Mouse (Mus musculus) ovary, postnatal 14 days (tissue): ENCODE data around the gene Gm26920.

Experiments
- DNase-seq: peaks from one replicate; pipeline ENCODE4 v3.0.0; 2022; ENCODE audit warnings: low spot score

Gene Gm26920

GRCm38 (mm10) chr7:30053591-30053990, 36.6 kb downstream of the Gm26920 start:
- DNase-seq, result no peak

GRCm38 (mm10) chr7:30050882-30051548, 39.2 kb downstream of the Gm26920 start, which contains the start of gene Zfp14:
Zfp14 (minus strand) TSS chr7:30051380.
- peak; percentile 77 for DNase-seq

DNA sequence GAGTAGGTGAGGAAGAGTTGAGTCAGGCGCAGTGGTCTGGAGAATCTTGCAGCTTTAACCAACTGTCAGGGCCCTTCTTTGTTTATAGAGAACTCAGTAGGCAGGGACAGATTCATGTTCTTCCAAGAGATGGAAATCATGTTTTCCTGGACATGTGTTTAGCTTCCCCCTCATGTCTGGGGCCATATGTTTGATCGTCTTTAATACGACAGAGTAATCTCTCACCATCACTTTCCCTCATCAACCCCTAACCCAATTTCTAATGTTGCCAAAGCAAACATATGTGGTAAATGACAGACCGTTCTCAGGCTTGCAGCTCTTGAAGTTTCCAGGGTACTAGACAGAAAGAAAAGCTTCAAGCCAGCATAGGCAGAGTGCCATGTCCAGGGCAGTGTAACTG, 42.1 kb downstream of the Gm26920 start:
- DNase-seq, result no peak

- no peak for DNase-seq
Measured at GRCm38 (mm10) chr7:30044354-30044753, 45.9 kb downstream of the Gm26920 start.

DNA sequence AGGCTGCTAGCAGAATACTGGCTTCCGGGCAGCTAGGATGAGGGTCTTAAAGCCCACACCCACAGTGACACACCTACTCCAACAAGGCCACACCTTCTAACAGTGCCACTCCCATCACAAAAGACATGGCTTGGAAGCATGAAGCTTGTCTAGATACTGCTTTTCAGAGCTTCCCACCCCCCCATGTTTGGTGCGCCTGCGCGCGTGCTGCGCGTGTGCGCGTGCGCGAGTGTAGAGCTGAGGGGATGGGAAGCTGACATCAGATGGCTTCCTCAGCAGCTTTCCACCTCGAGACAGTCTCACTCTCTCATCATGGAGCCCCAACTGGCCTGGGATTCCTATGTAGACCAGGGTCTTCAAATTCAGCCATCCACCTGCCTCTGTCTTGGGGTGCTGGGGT, 55.9 kb downstream of the Gm26920 start:
- DNase-seq, result no peak

GRCm38 (mm10) chr7:30031379-30031778, 58.8 kb downstream of the Gm26920 start:
- DNase-seq, result no peak

DNA sequence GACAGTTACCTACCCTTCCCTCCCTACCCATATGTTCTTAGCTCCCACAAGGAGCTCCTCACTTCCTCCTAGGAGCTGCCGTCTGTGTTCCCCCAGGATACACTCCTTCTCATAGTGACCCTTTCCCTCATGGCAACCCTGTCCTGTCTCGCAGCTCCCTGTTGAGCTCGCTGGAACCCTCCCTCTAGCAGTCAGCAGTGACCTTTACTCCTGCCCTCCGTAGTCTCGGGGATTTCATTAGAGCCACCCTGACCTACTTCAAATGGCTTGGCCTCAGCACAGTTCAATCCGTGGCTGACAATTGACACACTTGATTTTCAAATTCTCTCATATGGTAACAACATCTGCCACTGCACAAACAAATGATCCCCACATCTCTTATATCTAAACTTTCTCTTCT, 59.5 kb downstream of the Gm26920 start:
- no peak for DNase-seq

GRCm38 (mm10) chr7:30028572-30028971, 61.6 kb downstream of the Gm26920 start:
- DNase-seq, result no peak

- DNase-seq, result no peak
Measured at GRCm38 (mm10) chr7:30027331-30027730, 62.9 kb downstream of the Gm26920 start.

GRCm38 (mm10) chr7:30025358-30025757, 64.9 kb downstream of the Gm26920 start:
- no peak for DNase-seq

DNA sequence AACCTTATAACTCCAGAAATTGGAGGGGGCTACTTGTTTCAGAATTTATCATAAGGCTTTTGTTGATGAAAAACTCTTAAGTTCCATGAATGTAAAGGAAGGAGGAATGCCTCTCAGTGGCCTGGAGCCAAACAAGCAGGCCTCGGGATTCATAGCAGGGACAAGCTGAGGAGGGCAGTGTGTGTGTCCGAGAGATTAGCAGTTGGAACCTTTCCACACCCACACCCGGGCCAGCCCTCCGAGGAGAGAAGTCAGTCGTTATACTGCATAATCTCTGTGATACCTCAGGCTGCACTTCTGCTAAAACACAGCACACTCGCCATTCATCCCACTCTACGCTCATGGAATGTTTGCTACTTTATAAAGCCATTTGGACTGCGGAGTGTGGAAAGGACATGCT, 66.4 kb downstream of the Gm26920 start:
- DNase-seq, result no peak

DNA sequence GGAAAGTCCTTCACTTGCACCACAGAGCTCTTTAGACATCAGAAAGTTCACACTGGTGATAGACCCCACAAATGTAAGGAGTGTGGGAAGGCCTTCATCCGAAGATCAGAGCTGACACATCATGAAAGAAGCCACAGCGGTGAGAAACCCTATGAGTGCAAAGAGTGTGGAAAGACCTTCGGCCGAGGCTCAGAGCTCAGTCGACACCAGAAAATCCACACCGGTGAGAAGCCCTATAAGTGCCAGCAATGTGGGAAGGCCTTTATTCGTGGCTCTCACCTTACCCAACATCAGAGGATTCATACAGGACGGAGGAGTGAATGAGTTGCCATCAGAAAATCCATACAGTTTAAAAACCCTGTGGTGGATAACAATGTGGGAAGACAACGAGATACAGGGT, 66.9 kb downstream of the Gm26920 start:
- no peak for DNase-seq

- DNase-seq, result no peak
Measured at GRCm38 (mm10) chr7:30019543-30019942, 70.7 kb downstream of the Gm26920 start.

DNA sequence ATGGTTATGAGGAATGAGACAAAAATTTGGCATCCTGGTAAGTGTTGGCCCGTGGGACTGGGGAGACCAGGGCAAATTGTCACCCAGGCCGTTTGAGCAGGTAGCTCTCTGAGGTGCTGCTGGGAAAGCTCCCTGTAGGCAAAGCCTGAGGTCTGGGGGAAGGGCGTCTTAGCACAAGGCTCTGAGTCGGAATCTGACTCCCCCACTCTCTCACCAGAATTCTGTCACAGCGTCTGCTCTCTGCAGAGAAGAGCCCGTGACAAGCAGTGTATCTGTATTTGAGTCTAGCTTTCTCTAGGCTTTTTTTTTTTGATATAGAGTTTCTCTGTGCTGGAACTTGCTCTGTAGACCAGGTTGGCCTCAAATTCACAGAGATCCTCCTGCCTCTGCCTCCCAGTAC, 73.0 kb downstream of the Gm26920 start:
- DNase-seq, result no peak

GRCm38 (mm10) chr7:30012956-30013363, 77.2 kb downstream of the Gm26920 start:
- peak; percentile 46 for DNase-seq

DNA sequence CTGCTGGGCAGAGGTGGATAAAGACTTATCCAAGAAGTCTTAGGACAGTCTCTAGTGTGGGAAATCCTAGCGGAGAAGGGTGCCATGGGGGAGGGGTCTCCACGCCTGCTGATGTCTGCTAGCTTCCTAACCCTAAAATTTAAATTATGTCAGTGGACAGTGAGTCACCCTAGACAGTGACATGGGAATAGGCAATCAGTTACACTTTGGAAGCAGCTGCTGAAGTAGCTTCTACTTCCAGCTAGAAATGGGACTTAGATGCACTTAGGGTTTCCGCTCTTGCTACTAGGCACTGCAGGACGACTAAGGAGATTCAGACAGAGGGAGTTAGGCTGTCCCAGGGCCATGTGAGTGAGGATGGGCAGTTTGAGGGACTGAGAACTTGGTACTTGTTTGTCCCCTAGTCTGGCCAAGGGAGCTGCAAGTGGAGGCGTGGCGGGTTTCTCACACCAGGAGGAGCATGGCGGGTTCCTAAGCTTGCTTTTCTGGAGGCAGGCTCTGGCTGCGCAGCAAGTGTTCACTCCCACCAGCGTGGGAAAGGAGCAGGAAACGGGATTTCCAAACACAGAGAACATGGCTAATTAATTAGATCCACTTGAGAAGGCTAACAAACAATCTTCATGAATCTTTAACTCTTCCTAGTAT, 79.5 kb downstream of the Gm26920 start:
- no peak for DNase-seq

DNA sequence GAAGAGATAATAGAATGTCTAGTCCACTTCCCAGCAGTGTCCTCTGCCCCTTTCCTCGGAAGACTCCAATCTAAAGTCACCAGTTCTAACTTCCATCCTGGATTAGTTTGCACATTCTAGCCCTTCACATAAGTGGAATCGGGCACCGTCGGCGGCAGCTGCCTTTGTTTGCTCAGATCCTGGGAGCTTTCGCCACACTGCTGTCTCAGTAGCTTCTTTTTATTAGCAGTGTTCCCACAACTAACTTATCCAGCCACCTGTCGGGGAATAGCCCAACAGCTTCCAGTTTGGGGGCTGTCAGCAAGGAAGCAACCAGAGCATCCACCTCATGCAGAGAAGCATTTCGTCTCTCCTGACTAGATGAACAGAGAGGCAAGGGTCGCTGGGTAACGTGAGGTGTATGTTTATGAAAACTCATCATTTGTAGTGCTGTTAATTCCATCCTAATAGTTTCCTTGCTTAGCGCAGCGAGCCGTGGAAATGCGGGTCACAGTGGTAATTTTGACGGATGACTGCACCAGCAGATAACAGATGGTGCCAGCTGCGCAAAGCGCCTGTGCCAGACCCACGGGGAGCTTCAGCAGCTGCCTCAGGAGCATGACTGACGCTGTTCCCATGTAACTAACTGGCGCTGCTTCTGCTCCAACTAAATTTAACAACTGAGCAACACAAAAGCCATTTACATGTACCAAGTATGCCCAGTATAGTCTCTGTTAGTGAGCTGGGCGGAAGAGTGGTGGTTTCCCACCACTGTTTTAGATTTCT, 80.7 kb downstream of the Gm26920 start:
- DNase-seq, result no peak

- no peak for DNase-seq
Measured at GRCm38 (mm10) chr7:30008020-30008690, 82.1 kb downstream of the Gm26920 start.

DNA sequence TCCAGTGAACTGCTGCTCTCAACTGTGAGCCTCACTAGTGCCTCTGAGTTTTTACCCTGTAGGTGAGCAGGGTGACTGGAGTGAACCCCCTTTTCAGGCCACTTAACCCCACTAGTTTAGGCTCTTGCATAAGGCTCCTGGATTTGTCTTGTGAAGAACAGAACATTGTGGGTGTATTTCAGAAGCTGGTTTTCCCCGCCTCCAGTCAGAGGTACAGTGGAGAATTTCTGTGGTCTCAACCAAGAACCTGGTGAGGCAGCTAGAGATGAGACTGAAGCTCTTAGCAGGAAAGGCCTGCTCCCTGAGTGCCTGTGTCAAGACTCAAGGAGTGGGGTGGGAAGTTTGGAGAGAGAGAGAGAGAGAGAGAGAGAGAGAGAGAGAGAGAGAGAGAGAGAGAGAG, 82.6 kb downstream of the Gm26920 start:
- no peak for DNase-seq
